Mouse (Mus musculus) left cerebral cortex, postnatal 25 days (tissue): ENCODE results near the gene Synj2bp. TPM values are rescaled to one million over a fixed set of nuclear protein-coding genes. Genes with fewer than 3 reads are reported as not detected.
"Not testable (repeated sequence)": the region's sequence is repeated elsewhere in the genome, so short reads cannot be mapped to it uniquely, and the experiment has no call there.

Experiments used
- DNase-seq, 2 experiments: peaks; one replicate each; pipeline ENCODE4 v3.0.0; 2022; ENCODE audit warnings: low spot score in 2 of 2, mixed read lengths in 1 of 2
- intact Hi-C: fragments of 180-260 bp; cut with DNase I; formaldehyde crosslinking; loops from one replicate; pipeline ENCODE4 v1.15.1; 2025
- total RNA-seq, 2 experiments: library from RNA; stranded (reverse); gene quantifications; 2 replicates each; pipeline ENCODE4 v1.2.3; 2021

The Synj2bp gene
- 10 to 100 TPM; 33.7 to 36.8 TPM for total RNA-seq

DNA sequence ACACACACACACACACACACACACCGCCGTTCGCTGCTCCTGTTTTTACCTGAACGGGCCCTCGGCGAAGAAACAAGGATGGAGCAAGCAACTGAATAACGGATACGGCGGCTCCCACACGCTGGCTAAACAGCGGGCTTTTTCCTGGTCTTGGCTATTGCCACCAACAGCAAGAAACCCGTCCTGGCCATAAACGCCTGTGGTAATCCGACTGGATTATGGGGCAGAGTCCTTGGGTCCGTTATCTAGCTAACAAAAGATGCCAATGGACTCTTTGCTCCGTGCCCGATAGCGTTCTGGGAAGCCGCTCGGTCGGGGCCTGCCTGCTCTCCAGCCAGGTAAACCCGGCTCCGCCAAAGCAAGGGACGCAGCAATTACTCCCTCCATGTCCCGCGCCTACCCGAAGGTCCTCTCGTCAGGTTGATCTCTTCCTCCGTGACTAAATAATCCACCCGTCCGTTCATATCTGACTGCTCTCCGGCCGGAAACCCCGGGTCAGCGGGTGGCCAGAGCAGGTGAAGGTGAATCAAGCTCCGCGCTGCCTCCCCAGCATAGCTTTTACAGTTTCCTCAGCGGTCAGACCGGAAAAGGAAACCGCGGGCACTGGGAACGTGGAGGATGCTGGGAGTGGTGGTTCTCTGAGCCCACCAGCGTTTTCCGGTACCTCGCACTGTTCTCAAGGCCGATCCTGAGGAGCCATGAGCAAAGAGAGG is at the start of gene Synj2bp, which contains the start of gene Gm20498:
TSS of gene Synj2bp (minus strand) at position 596 of the 713 bp plus-strand sequence.
TSS of gene Gm20498 (minus strand) at position 590 of the 713 bp plus-strand sequence.
- DNase-seq: peak; percentile 87 to 95
- intact Hi-C loops: loop anchor here (1.0 to 10.0 kb wide), 3 partner anchors 50 to 338 kb away; partner anchors contain the start of gene Med6

GRCm38 (mm10) chr12:81568374-81568773 is 35.7 kb upstream of the Synj2bp start, which contains the start of gene Adam21:
Adam21 (minus strand) TSS chr12:81568474.
- no peak for DNase-seq
- intact Hi-C loops: no loop called here

- no peak for DNase-seq
- intact Hi-C loops: no loop called here
Measured at GRCm38 (mm10) chr12:81567931-81568330, 35.2 kb upstream of the Synj2bp start.

DNA sequence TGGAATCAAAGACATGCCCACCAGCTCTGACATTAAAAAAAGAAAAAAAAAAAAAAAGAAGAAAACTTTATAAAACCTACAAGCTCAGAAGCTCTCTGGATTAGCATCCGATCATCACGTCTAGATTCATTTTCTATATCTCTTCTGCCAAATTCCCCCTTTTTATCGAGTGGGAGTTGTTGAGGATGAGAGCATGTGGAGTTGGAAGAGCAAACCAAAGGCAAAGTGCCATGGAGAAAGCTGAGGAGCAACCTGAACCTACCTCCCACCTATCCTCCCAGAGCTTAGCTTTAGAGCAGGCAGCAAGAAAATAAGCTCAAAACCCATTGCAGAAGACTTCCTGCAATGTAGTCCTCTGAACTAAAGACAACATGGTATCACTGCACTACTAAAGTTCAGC is 31.5 kb upstream of the Synj2bp start:
- intact Hi-C loops: no loop called here
- DNase-seq: peak in 1 of 2 experiments; percentile 56

DNA sequence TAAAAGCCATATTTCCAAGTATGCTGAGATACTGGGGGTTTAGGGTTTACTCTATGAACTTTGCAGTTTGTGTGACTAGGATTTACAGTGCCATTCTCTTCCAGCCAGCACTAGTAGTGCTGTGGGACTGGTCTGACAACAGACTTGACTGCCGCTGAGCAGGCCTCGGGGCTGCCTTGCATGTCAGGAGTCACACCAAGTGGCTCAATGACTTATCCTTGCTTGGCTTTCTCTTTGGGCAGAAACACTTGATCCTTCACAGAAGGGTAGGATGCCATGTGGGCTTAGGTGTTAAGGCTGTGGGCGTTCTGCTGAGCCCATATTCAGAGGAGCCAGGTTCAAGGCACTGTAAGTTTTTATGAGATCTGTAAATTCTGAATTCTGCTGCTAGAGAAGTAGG is 16.6 kb upstream of the Synj2bp start:
- intact Hi-C loops: no loop called here
- no peak for DNase-seq

DNA sequence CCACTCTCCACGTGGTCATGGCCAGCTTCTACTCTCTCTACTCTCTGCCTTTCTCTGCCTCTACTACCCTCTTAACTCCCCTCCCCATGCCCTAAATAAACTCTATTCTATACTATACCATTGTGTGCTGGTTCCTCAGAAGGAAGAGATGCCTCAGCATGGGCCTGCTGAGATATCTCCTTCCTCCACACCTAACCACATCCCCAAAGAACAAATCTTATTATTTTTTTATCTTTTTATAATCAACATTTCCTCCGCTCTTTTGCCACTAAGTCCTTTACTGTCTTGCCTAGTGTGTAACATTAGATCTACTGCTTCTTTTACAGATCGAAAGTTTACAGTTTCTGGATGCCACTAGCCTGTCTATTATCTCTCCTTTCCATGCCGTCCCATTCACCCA is 14.5 kb upstream of the Synj2bp start:
- intact Hi-C loops: no loop called here

GRCm38 (mm10) chr12:81533029-81533419 is 313 bp upstream of the Synj2bp start:
- intact Hi-C loops: loop anchor here (5.0 to 10.0 kb wide), 2 partner anchors 51 to 338 kb away; no protein-coding TSS in a partner anchor
- no peak for DNase-seq

More for the DNA sequence above, 14.5 kb upstream of the Synj2bp start:
- no peak for DNase-seq

DNA sequence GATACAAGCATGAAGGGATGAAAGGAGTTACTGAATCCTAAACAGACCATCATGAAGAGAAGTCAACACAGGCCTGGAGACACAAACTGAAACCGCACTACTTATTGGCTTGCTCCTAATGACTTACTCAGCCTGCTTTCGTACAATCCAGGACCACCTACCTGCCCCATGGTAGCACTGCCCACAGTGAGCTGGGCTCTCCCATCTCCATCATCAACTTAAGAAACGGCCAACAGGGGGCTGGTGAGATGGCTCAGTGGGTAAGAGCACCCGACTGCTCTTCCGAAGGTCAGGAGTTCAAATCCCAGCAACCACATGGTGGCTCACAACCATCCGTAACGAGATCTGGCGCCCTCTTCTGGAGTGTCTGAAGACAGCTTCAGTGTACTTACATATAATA is 2.1 kb downstream of the Synj2bp start:
- intact Hi-C loops: loop anchor here (5.0 to 10.0 kb wide), 2 partner anchors 48 to 336 kb away; no protein-coding TSS in a partner anchor
- DNase-seq: not testable (repeated sequence)

GRCm38 (mm10) chr12:81496906-81497305 is 35.8 kb downstream of the Synj2bp start:
- DNase-seq, intact Hi-C loops: not testable (repeated sequence)

GRCm38 (mm10) chr12:81490491-81490890 is 42.2 kb downstream of the Synj2bp start:
- intact Hi-C loops: no loop called here
- no peak for DNase-seq

DNA sequence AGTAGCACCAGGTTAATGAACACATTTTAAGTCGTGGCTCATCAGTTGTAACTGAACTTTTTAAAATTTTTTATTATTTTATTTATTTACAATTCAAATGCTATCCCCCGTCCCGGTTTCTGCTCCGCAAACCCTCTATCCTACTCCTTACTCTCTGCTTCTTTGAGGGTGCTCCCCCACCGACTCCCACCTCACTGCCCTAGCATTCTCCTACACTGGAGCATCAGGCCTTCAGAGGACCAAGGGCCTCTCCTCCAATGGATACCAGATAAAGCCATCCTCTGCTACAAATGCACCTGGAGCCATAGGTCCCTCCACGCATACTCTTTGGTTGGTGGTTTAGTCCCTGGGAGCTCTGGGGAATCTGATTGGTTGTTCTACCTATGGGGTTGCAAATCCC is 47.4 kb downstream of the Synj2bp start:
- no peak for DNase-seq
- intact Hi-C loops: no loop called here

DNA sequence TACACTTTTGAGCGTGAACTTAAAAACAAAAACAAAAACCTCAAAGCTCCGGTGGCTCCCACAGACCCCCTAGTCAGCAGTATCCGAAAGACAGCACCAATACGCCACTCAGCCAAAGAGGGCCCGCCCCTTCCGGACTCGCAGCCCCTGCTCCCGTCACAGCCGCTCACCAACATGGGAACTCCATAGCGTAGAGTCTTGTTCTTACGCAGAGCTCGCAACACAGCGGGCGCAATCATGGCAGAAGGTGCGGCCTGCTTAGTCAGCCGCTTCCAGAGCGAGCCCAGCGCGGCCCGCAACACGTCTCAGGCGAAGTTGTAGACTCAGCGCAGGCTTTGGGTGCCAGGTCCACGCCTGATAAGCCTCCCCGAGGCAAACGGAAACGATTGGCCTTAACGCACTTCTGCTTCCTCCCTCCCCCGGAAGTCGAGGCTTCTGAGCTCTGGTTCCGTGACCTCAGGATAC is 48.0 kb downstream of the Synj2bp start, which contains the start of gene Cox16:
TSS of gene Cox16 (minus strand) at position 401 of the 465 bp plus-strand sequence.
- DNase-seq: peak; percentile 92
- intact Hi-C loops: loop anchor here (1.0 to 5.0 kb wide), 2 partner anchors 48 to 111 kb away; partner anchors contain the start of genes Gm20498, Med6 and Synj2bp

DNA sequence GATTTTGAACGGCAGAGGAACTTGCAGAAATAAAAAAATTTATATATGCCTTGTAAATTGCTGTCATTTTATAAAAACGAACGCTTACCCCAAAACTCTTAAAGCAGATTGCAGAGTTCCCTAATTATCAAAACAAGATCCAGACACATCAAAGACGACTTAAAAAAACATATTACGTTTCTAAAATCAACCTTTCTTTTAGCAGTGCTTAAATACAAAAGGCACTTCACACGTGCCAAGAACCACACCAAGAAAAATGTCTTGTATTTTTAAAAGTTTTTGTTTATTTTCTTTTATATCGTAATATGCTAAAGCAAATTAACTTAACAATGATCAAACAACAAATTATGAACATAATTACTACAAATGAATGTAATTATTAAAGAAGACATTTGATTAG is 48.5 kb downstream of the Synj2bp start:
- DNase-seq: no peak
- intact Hi-C loops: loop anchor here (1.0 to 5.0 kb wide), 2 partner anchors 48 to 111 kb away; partner anchors contain the start of genes Gm20498, Med6 and Synj2bp

DNA sequence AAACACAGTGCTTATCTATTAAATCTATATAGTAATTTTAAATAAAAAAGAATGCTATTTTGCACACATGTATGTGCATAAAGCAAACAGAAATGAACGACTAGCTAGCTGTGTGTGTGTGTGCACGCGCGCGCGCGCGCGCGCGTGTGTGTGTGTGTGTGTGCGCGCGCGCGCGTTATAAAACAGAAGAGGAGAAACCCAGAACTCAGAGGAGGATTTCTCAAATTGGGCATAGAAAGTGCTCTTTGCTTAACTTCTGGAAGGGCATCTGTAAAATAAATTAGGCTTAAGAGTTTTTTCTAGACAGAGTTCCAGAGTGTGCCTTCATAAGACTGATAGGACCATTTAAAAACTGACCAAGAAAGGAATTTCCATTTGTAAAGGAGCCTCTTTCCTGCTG is 49.1 kb downstream of the Synj2bp start:
- intact Hi-C loops: loop anchor here (1.0 to 5.0 kb wide), 2 partner anchors 49 to 112 kb away; partner anchors contain the start of genes Gm20498, Med6 and Synj2bp
- peak in 1 of 2 experiments; percentile 24 for DNase-seq

- intact Hi-C loops, DNase-seq: not testable (repeated sequence)
Measured at GRCm38 (mm10) chr12:81459051-81459450, 73.7 kb downstream of the Synj2bp start.

Other genes with a start within 250 kb of the Synj2bp start
- gene Slc8a3, start 199.7 kb downstream of the Synj2bp start, total RNA-seq: 10 to 100 TPM; 17.3 to 23.8 TPM
- gene Gm4787, start 153.4 kb downstream of the Synj2bp start, total RNA-seq: 1 to 10 TPM; 1.6 to 3.2 TPM
- gene Adam4, start 111.0 kb downstream of the Synj2bp start, total RNA-seq: 1 to 10 TPM; 2.5 to 4.1 TPM
- gene Cox16, start 47.8 kb downstream of the Synj2bp start, total RNA-seq: 10 to 100 TPM; 35.2 to 40.7 TPM
- gene Gm20498, start within 50 bp of the Synj2bp start, total RNA-seq: 10 to 100 TPM; 40.6 to 42.3 TPM
- under 1 TPM; 0.11 to 0.21 TPM for gene Adam21, start 35.6 kb upstream of the Synj2bp start, total RNA-seq
- gene Med6, start 62.1 kb upstream of the Synj2bp start, total RNA-seq: 10 to 100 TPM; 24.4 to 26.9 TPM
- 10 to 100 TPM; 53.1 to 57.1 TPM for gene Ttc9, start 98.3 kb upstream of the Synj2bp start, total RNA-seq
- 10 to 100 TPM; 57.9 to 62.6 TPM for gene Map3k9, start 248.3 kb upstream of the Synj2bp start, total RNA-seq